27 mouse cellular contexts compared by ENCODE assay signal in genomic region chr16:55783923-55784322, GRCm38 (mm10).
"Had no signal": no experiment of that assay in that cellular context is flagged by ENCODE, and none has a peak within 500 bp of the region (broad histone marks: within the 10 kb centered on the region; RNA-seq: fewer than 3 reads in every experiment).

No protein-coding gene starts in this region.

- H3K4me2 ChIP-seq: embryonic facial prominence, embryonic 12.5 days; embryonic facial prominence, embryonic 13.5 days; embryonic facial prominence, embryonic 15.5 days; forebrain, embryonic 12.5 days; forebrain, embryonic 13.5 days; forebrain, embryonic 15.5 days had no signal

- H3K27ac ChIP-seq: embryonic facial prominence, embryonic 10.5 days; embryonic facial prominence, embryonic 12.5 days; embryonic facial prominence, embryonic 13.5 days; embryonic facial prominence, embryonic 15.5 days; forebrain, embryonic 10.5 days; forebrain, embryonic 12.5 days; forebrain, embryonic 13.5 days; forebrain, embryonic 15.5 days; gastrocnemius, adult 2 months; heart, adult 2 months had no signal

- H3K9me3 ChIP-seq: embryonic facial prominence, embryonic 10.5 days; embryonic facial prominence, embryonic 12.5 days; embryonic facial prominence, embryonic 13.5 days; embryonic facial prominence, embryonic 15.5 days; forebrain, embryonic 10.5 days; forebrain, embryonic 12.5 days; forebrain, embryonic 13.5 days; forebrain, embryonic 15.5 days had no signal

- H3K9ac ChIP-seq: embryonic facial prominence, embryonic 12.5 days; embryonic facial prominence, embryonic 13.5 days; embryonic facial prominence, embryonic 15.5 days; forebrain, embryonic 12.5 days; forebrain, embryonic 13.5 days; forebrain, embryonic 15.5 days; forebrain, postnatal 0 days had no signal

- ATAC-seq: forebrain, embryonic 13.5 days; forebrain, embryonic 14.5 days; forebrain, embryonic 15.5 days; forebrain, embryonic 16.5 days; forebrain, postnatal 0 days had no signal

- H3K4me1 ChIP-seq: embryonic facial prominence, embryonic 10.5 days; embryonic facial prominence, embryonic 12.5 days; embryonic facial prominence, embryonic 13.5 days; embryonic facial prominence, embryonic 15.5 days; forebrain, embryonic 10.5 days; forebrain, embryonic 12.5 days; forebrain, embryonic 13.5 days; forebrain, embryonic 15.5 days had no signal

- H3K4me3 ChIP-seq: embryonic facial prominence, embryonic 10.5 days; embryonic facial prominence, embryonic 12.5 days; embryonic facial prominence, embryonic 13.5 days; embryonic facial prominence, embryonic 15.5 days; erythroblast, embryonic 14.5 days; forebrain, embryonic 10.5 days; forebrain, embryonic 12.5 days; forebrain, embryonic 13.5 days; forebrain, embryonic 15.5 days; gastrocnemius, adult 2 months; heart, adult 2 months had no signal

- H3K36me3 ChIP-seq: embryonic facial prominence, embryonic 10.5 days; embryonic facial prominence, embryonic 12.5 days; embryonic facial prominence, embryonic 13.5 days; embryonic facial prominence, embryonic 15.5 days; forebrain, embryonic 10.5 days; forebrain, embryonic 12.5 days; forebrain, embryonic 15.5 days had no signal

- DNase-seq: cerebellum, adult 8-10 months; cerebellum, adult 9-10 months; cerebellum, adult 9-11 months; cerebellum, postnatal 10 days; cerebellum, postnatal 14 days; cerebellum, postnatal 25 days; cerebellum, postnatal 36 days; embryo, embryonic 11 days; forebrain, postnatal 0 days; gastrocnemius, adult 2 months; gastrocnemius, postnatal 10 days; gastrocnemius, postnatal 14 days; gastrocnemius, postnatal 25 days; gastrocnemius, postnatal 36 days; heart, adult 18-20 months; heart, adult 2 months had no signal

- H3K27me3 ChIP-seq: embryonic facial prominence, embryonic 12.5 days; embryonic facial prominence, embryonic 13.5 days; embryonic facial prominence, embryonic 15.5 days; forebrain, embryonic 12.5 days; forebrain, embryonic 13.5 days; forebrain, embryonic 15.5 days had no signal
